Mouse (Mus musculus): Measurements from ENCODE around the gene Ntn1. TPM values are rescaled to one million over a fixed set of nuclear protein-coding genes. Genes with fewer than 3 reads are reported as not detected.

Ntn1 gene
- total RNA-seq, 2 experiments from 2014 or later: 5.9 to 7.2 TPM

DNA sequence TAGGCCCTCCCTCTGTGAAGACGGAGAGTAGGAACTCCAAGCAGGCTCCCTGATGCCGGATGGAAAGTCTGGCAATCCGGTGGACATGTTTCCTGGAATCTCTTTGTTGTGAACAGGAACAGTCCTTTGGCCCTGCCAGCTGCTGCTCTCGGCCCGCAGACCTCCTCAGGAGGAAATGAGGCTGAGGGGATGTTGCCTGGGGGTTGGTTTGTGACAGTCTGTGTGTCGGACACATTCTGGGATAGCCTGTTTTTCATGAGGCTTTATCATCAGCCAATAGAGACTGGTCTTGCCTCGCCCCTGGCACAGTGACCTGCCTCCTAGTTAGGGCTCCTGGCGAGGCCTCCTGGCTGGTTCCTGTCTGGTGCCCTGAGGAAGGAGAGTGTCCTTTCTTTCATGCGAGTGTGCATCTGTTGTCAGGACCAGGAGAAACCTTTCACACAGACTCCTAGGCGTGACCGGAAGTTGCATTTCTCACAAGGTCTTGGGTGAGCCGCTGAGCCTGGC, 211.9 kb downstream of the Ntn1 start:
- no peak overlapping the region for H3K27ac ChIP-seq
- DNase-seq (ENCODE audit: low spot score in 2 of 2): no peak
- H3K4me3 ChIP-seq: no peak overlapping the region
- no peak for TF ChIP-seq CTCF (conservative IDR thresholded peaks at IDR 0.05)

DNA sequence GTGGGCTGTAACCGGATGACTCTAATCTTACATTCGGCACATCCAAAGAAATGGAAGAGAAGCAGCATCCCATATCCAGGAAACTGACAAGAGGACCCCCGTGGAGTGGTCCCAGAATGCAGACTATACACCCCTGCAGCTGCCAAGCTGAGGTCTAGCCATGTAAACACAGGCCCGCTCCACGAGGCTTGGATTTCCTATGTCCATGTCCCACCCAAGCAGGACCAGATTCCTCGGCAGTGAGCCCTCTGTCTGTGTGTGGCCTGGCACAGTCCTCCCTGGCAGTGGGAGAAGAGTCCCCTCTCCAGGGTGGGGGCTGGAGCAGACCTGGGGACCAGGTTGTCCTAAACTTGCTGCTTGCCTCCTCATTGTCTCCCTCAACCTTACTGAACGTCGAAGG, 213.4 kb downstream of the Ntn1 start:
- no peak overlapping the region for H3K4me3 ChIP-seq
- no peak overlapping the region for H3K27ac ChIP-seq
- TF ChIP-seq CTCF (conservative IDR thresholded peaks at IDR 0.05): no peak
- DNase-seq (ENCODE audit: low spot score in 2 of 2): no peak

DNA sequence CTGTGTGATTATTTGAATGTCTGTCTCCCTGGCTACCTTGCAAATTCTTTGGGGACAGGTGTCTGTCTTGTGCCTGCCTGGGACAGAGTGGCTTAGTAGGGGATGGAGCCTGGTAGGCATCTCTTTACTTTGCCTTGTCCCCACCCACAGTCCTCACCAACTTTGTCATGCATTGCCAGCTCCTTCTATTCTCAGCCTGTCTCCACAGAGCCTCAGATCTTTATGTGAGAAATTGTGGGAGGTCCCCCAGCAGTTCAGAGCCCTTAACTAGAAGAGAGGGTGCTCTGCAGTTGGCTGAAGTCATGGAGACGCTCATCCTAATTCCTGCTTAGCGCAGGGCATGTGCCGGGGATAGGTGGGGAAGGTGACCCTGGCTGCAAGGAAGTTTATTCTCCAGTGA, 215.0 kb downstream of the Ntn1 start:
- TF ChIP-seq CTCF (conservative IDR thresholded peaks at IDR 0.05): no peak
- Histone ChIP-seq H3K27ac (no peak overlapping the region), H3K4me3 (no peak overlapping the region)
- DNase-seq (ENCODE audit: low spot score in 2 of 2): no peak

DNA sequence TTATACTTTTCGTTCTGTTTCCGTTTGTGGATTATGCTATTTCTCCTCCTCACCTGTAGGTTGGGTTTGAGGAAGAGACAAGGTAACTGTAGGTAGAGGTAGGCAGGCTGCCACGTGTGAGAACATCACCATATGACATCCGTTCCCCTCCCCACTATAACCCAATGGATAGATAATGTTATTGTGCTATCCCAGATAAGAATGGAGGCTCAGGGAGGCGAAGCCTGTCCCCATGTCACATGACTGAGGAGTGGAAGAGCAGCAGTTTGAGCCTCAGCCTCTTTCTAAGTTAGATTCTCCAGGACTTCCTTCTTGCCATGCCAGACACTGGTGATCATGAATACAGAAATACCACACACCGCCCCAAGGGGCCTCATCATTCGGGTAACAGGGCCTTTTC, 223.2 kb downstream of the Ntn1 start:
- H3K4me3 ChIP-seq: no peak overlapping the region
- no peak; the same call in 1 of the 2 replicates for TF ChIP-seq CTCF (conservative IDR thresholded peaks at IDR 0.05)
- H3K27ac ChIP-seq: no peak overlapping the region
- no peak for DNase-seq (ENCODE audit: low spot score in 2 of 2)

DNA sequence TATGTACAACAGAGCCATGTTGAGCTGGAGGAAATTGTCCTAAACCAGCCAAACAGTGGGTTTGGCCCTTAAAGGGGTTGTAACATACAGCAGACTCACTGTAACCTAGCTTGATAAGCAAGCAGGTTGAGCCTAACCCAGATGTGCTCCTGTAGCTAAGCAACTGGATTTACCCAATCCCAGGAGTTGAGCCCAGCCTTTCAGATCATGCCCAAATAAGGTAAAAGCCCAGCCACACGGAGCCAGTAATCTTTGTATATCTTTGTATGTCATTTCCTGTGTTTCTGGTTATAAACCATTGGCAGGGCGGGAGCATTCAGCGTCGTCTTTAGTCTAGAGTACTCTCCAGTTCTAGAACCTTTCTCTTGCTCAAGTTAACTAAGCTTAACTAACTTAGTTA, 224.1 kb downstream of the Ntn1 start:
- no peak for DNase-seq (ENCODE audit: low spot score in 2 of 2)
- Histone ChIP-seq H3K27ac (no peak overlapping the region), H3K4me3 (no peak overlapping the region)
- TF ChIP-seq CTCF (conservative IDR thresholded peaks at IDR 0.05): no peak

DNA sequence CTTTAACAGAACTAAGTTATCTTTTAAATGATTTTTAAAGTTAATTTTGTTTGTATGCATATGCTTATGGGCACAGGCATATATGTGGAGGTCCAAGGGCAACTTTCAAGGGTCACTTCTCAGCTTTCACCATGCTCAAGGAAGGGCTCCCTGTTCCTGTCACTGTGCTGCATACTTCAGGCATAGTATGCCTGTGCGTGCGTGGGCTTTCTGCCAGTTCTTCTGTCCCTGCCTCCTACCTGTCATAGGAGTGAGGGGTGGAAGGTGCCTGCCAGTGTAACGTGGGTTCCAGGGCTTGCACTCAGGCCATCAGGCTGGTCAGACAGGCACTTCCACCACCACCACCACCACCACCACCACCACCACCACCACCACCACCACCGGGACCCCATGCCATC, 228.0 kb downstream of the Ntn1 start:
- no peak for DNase-seq (ENCODE audit: low spot score in 2 of 2)
- Histone ChIP-seq H3K4me3 (no peak overlapping the region), H3K27ac (no peak overlapping the region)
- TF ChIP-seq CTCF (conservative IDR thresholded peaks at IDR 0.05): no peak

DNA sequence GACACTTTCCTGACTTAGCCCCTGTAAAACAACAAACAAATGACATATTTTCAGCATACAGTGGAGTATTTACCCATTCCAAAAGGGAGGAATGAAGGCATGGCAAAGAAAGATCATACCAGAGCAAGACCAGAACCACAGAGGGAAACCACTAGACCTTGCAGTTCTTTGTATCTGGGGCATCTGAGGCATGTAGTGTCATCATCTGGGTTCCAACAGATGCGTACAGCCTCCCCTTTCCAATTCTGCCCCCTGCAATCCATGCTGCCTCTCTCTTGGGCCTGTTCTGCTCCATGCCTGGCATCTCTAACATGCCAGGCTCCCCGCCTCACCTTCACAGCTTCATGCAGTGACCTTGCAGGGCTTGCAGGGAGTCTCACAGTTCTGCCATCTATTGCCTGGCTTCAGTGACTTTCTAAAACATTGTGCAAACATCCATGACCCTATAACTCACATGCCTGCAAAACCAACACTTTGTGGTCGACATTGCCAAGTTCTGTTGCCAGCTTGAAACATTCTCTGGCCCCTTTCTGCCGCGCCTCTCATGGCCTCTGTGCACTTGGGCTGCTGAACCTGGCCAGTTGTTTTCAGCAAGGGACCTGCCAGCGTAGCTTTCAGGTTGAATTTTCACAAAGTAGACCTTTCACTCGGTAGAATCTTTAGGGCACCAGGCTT, 228.5 kb downstream of the Ntn1 start:
- Histone ChIP-seq H3K27ac (no peak overlapping the region), H3K4me3 (no peak overlapping the region)
- no peak for TF ChIP-seq CTCF (conservative IDR thresholded peaks at IDR 0.05)
- no peak for DNase-seq (ENCODE audit: low spot score in 2 of 2)

DNA sequence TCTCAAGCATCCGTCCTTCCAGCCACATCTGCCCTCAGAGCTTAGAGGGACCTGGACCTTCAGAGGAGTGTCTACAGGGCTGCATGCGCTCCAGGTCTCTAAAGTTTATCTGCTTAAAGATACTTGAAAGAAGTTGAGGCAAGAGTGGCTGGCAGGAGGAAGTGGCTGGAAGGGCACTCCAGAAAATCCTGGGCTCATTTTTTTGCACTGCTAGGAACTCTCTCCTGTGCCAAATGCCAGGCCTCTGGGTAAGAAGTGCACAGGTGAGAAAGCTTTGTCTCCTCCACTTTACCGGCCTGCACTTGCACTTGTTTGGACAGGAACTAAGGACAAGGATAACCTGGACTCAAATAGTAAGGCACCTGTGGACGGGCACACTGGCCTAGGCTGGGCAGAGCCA, 232.2 kb downstream of the Ntn1 start:
- no peak for DNase-seq (ENCODE audit: low spot score in 2 of 2)
- no peak overlapping the region for H3K4me3 ChIP-seq
- TF ChIP-seq CTCF (conservative IDR thresholded peaks at IDR 0.05): no peak
- H3K27ac ChIP-seq: no peak overlapping the region

DNA sequence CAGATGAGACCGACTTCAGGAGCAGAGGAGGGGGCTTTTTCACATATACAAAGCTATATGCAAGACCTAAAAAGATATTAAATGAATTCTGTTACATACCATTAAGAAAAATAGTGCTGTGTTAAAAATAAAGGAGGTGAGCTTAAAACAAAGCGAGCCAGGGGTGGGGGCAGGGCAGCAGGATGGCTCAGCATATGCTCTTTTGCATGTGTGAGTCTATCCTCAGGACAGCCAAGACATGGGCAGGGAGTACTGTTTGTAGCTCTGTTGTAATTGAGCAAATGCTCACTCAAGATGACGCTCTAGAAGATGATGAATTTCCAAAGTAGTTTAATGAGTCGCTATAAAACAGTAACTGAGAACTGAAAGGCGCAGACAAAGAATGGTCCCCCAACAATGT, 236.2 kb downstream of the Ntn1 start:
- H3K27ac ChIP-seq: 0 out of 2 replicates have a peak overlapping the region, but pooled peaks have one; percentile 7
- H3K4me3 ChIP-seq: no peak overlapping the region
- DNase-seq (ENCODE audit: low spot score in 2 of 2): peak; percentile 16 to 25
- TF ChIP-seq CTCF (conservative IDR thresholded peaks at IDR 0.05): no peak

DNA sequence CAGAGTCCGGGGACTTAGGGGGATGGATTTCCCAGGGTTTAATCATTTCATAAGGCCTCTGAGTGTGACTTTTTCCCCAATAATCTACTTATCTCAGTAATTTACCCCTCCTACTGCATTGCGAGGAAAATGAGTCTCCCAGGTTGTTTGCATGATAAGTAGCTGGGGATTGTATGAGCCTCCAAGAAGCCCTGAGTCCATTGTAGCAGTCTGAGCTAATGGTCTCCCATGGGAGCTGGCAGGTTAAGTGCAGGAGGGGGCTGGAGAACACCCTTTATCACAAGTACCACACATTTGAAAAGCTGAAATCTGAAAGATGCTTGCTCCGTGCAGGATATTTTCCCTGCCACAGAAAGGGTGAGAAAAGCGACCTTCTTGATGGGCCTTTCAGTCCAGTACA, 240.8 kb downstream of the Ntn1 start:
- no peak for TF ChIP-seq CTCF (conservative IDR thresholded peaks at IDR 0.05)
- no peak for DNase-seq (ENCODE audit: low spot score in 2 of 2)
- no peak overlapping the region for H3K4me3 ChIP-seq
- no peak overlapping the region for H3K27ac ChIP-seq

Small RNA genes within 50 kb of the gene (microRNA-seq; reads per million reads assigned to microRNA genes)
- gene Mir6406: 0 reads per million in 2 experiments

Other genes starting within 250 kb of the Ntn1 start
- 1 to 10 TPM; 1.4 to 1.9 TPM for gene Pik3r5, start 31.3 kb upstream of the Ntn1 start, total RNA-seq (2021)
- 1 to 10 TPM; 1.7 to 1.9 TPM for gene Pik3r6, start 102.2 kb upstream of the Ntn1 start, total RNA-seq (2021)
- under 1 TPM in 1 of 2 experiments, not detected in 1; 0.23 TPM for gene Mfsd6l, start 155.4 kb upstream of the Ntn1 start, total RNA-seq (2021)
- 1 to 10 TPM; 2.5 to 2.9 TPM for gene Ccdc42, start 186.2 kb upstream of the Ntn1 start, total RNA-seq (2021)

Data from layer of hippocampus, adult 2 months (tissue).